Mouse (Mus musculus) lung, postnatal 36 days (tissue): ENCODE data around the gene Armt1.
"Not testable (repeated sequence)": the region's sequence is repeated elsewhere in the genome, so short reads cannot be mapped to it uniquely, and the experiment has no call there.

Experiments used
- DNase-seq: peaks from one replicate; pipeline ENCODE4 v3.0.0; 2022; ENCODE audit warnings: mixed read lengths

The Armt1 gene

GRCm38 (mm10) chr10:4432123-4432931 lies at the start of gene Armt1, which contains the start of gene Rmnd1:
Gene Armt1, plus strand, starts transcription at chr10:4432467.
Gene Rmnd1, minus strand, starts transcription at chr10:4432388.
- peak; percentile 90 for DNase-seq

- DNase-seq, result no peak
These were observed 48.0 kb upstream of the Armt1 start for GRCm38 (mm10) chr10:4384244-4384643.

GRCm38 (mm10) chr10:4386609-4387591 lies 45.4 kb upstream of the Armt1 start:
- DNase-seq, result peak; percentile 96

- peak; percentile 72 for DNase-seq
These were observed 44.4 kb upstream of the Armt1 start, which contains the start of gene Zbtb2 for GRCm38 (mm10) chr10:4387701-4388383. Gene Zbtb2, minus strand, starts transcription at chr10:4388108.

- peak; percentile 23 for DNase-seq
These were observed 43.9 kb upstream of the Armt1 start for GRCm38 (mm10) chr10:4388384-4388745.

GRCm38 (mm10) chr10:4389036-4389435 lies 43.2 kb upstream of the Armt1 start:
- DNase-seq, result peak; percentile 21

GRCm38 (mm10) chr10:4389461-4390112 lies 42.7 kb upstream of the Armt1 start:
- no peak for DNase-seq

- DNase-seq, result no peak
These were observed 41.7 kb upstream of the Armt1 start for GRCm38 (mm10) chr10:4390550-4390949.

GRCm38 (mm10) chr10:4391076-4391475 lies 41.2 kb upstream of the Armt1 start:
- DNase-seq, result no peak

GRCm38 (mm10) chr10:4391851-4392250 lies 40.4 kb upstream of the Armt1 start:
- DNase-seq, result peak; percentile 69

- no peak for DNase-seq
These were observed 36.9 kb upstream of the Armt1 start for GRCm38 (mm10) chr10:4395321-4395720.

GRCm38 (mm10) chr10:4398058-4398457 lies 34.2 kb upstream of the Armt1 start:
- no peak for DNase-seq

- DNase-seq, result peak; percentile 81
These were observed 27.3 kb upstream of the Armt1 start for GRCm38 (mm10) chr10:4404895-4405491.

- DNase-seq, result no peak
These were observed 26.8 kb upstream of the Armt1 start for GRCm38 (mm10) chr10:4405511-4405910.

- no peak for DNase-seq
These were observed 25.1 kb upstream of the Armt1 start for GRCm38 (mm10) chr10:4407191-4407590.

GRCm38 (mm10) chr10:4425245-4425644 lies 7.0 kb upstream of the Armt1 start:
- DNase-seq, result no peak

GRCm38 (mm10) chr10:4430399-4430798 lies 1.9 kb upstream of the Armt1 start:
- DNase-seq, result peak; percentile 50

- DNase-seq, result peak; percentile 17
These were observed 1.4 kb upstream of the Armt1 start for GRCm38 (mm10) chr10:4430826-4431225.

GRCm38 (mm10) chr10:4431746-4432122 lies 533 bp upstream of the Armt1 start:
- DNase-seq, result no peak

GRCm38 (mm10) chr10:4432996-4433755 lies 909 bp downstream of the Armt1 start:
- DNase-seq, result peak; percentile 28

GRCm38 (mm10) chr10:4433871-4434270 lies 1.6 kb downstream of the Armt1 start:
- DNase-seq, result not testable (repeated sequence)
